Mouse (Mus musculus) stomach, postnatal 0 days (tissue): ENCODE data around the gene Asic3. TPM values are rescaled to one million over a fixed set of nuclear protein-coding genes. Genes with fewer than 3 reads are reported as not detected.
A peak's percentile ranks its signal among the peaks of the same experiment; 100 is the strongest.

ENCODE experiments used
- ATAC-seq: fragments of 200-750 bp; cut with Nextera tagmentation; 2 replicates; pipeline ENCODE4 v1.8.0; 2017; ENCODE audit not compliant: low FRiP score, low TSS enrichment
- DNase-seq: peaks from one replicate; pipeline ENCODE4 v3.0.0-alpha.2; 2016; ENCODE audit warnings: low spot score
- H3K27ac ChIP-seq: fragments of 300-500 bp; sonication (generic); replicated peaks from 2 replicates; pipeline ENCODE4 v1.5.1; 2014; ENCODE audit warnings: mild to moderate bottlenecking, control low read depth
- H3K27me3 ChIP-seq: fragments of 300-500 bp; sonication (generic); 2 replicates; pipeline ENCODE4 v1.6.1; 2014; ENCODE audit warnings: low read length; ENCODE audit not compliant: control insufficient read depth, insufficient read depth
- H3K36me3 ChIP-seq: fragments of 300-500 bp; sonication (generic); 2 replicates; pipeline ENCODE4 v1.6.1; 2014; ENCODE audit warnings: low read length, mixed read lengths; ENCODE audit not compliant: control insufficient read depth, insufficient read depth
- H3K4me1 ChIP-seq: fragments of 300-500 bp; sonication (generic); replicated peaks from 2 replicates; pipeline ENCODE4 v1.6.1; 2014; ENCODE audit warnings: antibody characterized with exemption; ENCODE audit not compliant: control insufficient read depth, insufficient read depth
- H3K4me2 ChIP-seq: fragments of 300-500 bp; sonication (generic); replicated peaks from 2 replicates; pipeline ENCODE4 v1.6.1; 2014; ENCODE audit warnings: low read depth, mild to moderate bottlenecking, control low read depth, moderate library complexity
- H3K4me3 ChIP-seq: fragments of 300-500 bp; sonication (generic); 2 replicates; pipeline ENCODE4 v1.5.1; 2014; ENCODE audit warnings: low read depth, low read length, control low read depth
- H3K9ac ChIP-seq: fragments of 300-500 bp; sonication (generic); 2 replicates; pipeline ENCODE4 v1.6.1; 2014; ENCODE audit warnings: mild to moderate bottlenecking, low read length, control low read depth, mixed read lengths
- H3K9me3 ChIP-seq: fragments of 300-500 bp; sonication (generic); 2 replicates; pipeline ENCODE4 v1.6.1; 2016; ENCODE audit warnings: low read length; ENCODE audit not compliant: control insufficient read depth
- CTCF ChIP-seq: IDR thresholded peaks from 2 replicates; pipeline ENCODE4 v1.5.1; 2016; ENCODE audit warnings: antibody characterized with exemption, low read depth, mild to moderate bottlenecking, moderate library complexity
- EP300 ChIP-seq: optimal IDR thresholded peaks from 2 replicates; pipeline ENCODE3; 2016; ENCODE audit warnings: antibody characterized with exemption
- WGBS: fragments of 180-500 bp; shearing (Covaris S2); extraction: QIAGEN DNeasy Blood & Tissue Kit; methylation state at CpG from one replicate; pipeline ENCODE4 v1.1.7; 2014; 5-methylcytosine and 5-hydroxymethylcytosine counted together
- polyA plus RNA-seq: library from polyadenylated mRNA; unstranded; fragments of >200 nt; fragmentation: Nextera tagmentation; extraction: Ambion mirVana; gene quantifications from 2 replicates; pipeline ENCODE4 v1.2.1, GENCODE M21; 2015

Gene Asic3
- polyA plus RNA-seq, 1 experiment from 2014 or later = not detected

GRCm38 (mm10) chr5:24453283-24453984 lies 40.2 kb downstream of the Asic3 start:
- Histone ChIP-seq H3K27me3 (no peaks in the 10 kb centered on the region), H3K27ac (peak overlapping the region; percentile 40; the same call in 1 of the 2 replicates), H3K9me3 (no peaks in the 10 kb centered on the region), H3K4me2 (peak overlapping the region; percentile 97), H3K36me3 (no peaks in the 10 kb centered on the region), H3K9ac (peak overlapping the region; percentile 85), H3K4me1 (no peaks in the 10 kb centered on the region; the same call in 1 of the 2 replicates), H3K4me3 (peak overlapping the region; percentile 79)
- ATAC-seq (no peak), DNase-seq (no peak)
- TF ChIP-seq CTCF (0 out of 2 replicates have a peak, but pooled peaks have one; percentile 3), EP300 (no peak)
- 19% methylated on average over 5 of the region's 5 CpGs for WGBS

GRCm38 (mm10) chr5:24453985-24454303 lies 40.8 kb downstream of the Asic3 start:
- no peaks in the 10 kb centered on the region for H3K27me3 ChIP-seq
- no peaks in the 10 kb centered on the region; the same call in 1 of the 2 replicates for H3K4me1 ChIP-seq
- no peaks in the 10 kb centered on the region for H3K9me3 ChIP-seq
- 0 out of 2 replicates have a peak overlapping the region, but pooled peaks have one; percentile 23 for H3K9ac ChIP-seq
- ATAC-seq = no peak
- no peaks in the 10 kb centered on the region for H3K36me3 ChIP-seq
- no peak for TF ChIP-seq CTCF
- TF ChIP-seq EP300 = no peak
- DNase-seq = no peak
- 9% methylated on average over 2 of the region's 2 CpGs for WGBS
- peak overlapping the region; percentile 35; the same call in 1 of the 2 replicates for H3K27ac ChIP-seq
- no peak overlapping the region; the same call in 1 of the 2 replicates for H3K4me3 ChIP-seq
- H3K4me2 ChIP-seq = peak overlapping the region; percentile 97

- TF ChIP-seq EP300 = no peak
- TF ChIP-seq CTCF = no peak
- no peaks in the 10 kb centered on the region for H3K9me3 ChIP-seq
- no peak for DNase-seq
- H3K4me2 ChIP-seq = no peak overlapping the region
- H3K9ac ChIP-seq = no peak overlapping the region
- 35% methylated on average over 3 of the region's 3 CpGs for WGBS
- no peaks in the 10 kb centered on the region for H3K36me3 ChIP-seq
- ATAC-seq = no peak
- H3K27me3 ChIP-seq = no peaks in the 10 kb centered on the region
- H3K4me1 ChIP-seq = no peaks in the 10 kb centered on the region; the same call in 1 of the 2 replicates
- H3K27ac ChIP-seq = 0 out of 2 replicates have a peak overlapping the region, but pooled peaks have one; percentile 45
- no peak overlapping the region for H3K4me3 ChIP-seq
These were observed 41.9 kb downstream of the Asic3 start for GRCm38 (mm10) chr5:24455076-24455475.

- H3K27ac ChIP-seq = no peak overlapping the region
- H3K4me2 ChIP-seq = no peak overlapping the region
- no peak for TF ChIP-seq CTCF
- no peak for TF ChIP-seq EP300
- H3K4me3 ChIP-seq = no peak overlapping the region
- H3K36me3 ChIP-seq = no peaks in the 10 kb centered on the region
- no peaks in the 10 kb centered on the region; the same call in 1 of the 2 replicates for H3K4me1 ChIP-seq
- no peak overlapping the region for H3K9ac ChIP-seq
- WGBS = 58% methylated on average over 7 of the region's 7 CpGs
- H3K27me3 ChIP-seq = no peaks in the 10 kb centered on the region
- H3K9me3 ChIP-seq = no peaks in the 10 kb centered on the region
- ATAC-seq = no peak
- DNase-seq = no peak
These were observed 42.4 kb downstream of the Asic3 start for GRCm38 (mm10) chr5:24455613-24456012.

GRCm38 (mm10) chr5:24466762-24467161 lies 53.6 kb downstream of the Asic3 start:
- ATAC-seq (no peak), DNase-seq (no peak)
- no peak overlapping the region for H3K4me3 ChIP-seq
- no peaks in the 10 kb centered on the region for H3K27me3 ChIP-seq
- H3K36me3 ChIP-seq = no peaks in the 10 kb centered on the region
- TF ChIP-seq EP300 (no peak), CTCF (no peak)
- 63% methylated on average over 12 of the region's 12 CpGs for WGBS
- H3K27ac ChIP-seq = no peak overlapping the region
- no peak overlapping the region for H3K4me2 ChIP-seq
- no peak overlapping the region for H3K9ac ChIP-seq
- H3K9me3 ChIP-seq = no peaks in the 10 kb centered on the region
- H3K4me1 ChIP-seq = no peaks in the 10 kb centered on the region

Other genes with a start within 250 kb of the Asic3 start
- gene Nupl2, start 248.4 kb upstream of the Asic3 start, polyA plus RNA-seq = 8.2 and 8.7 TPM in 2 replicates
- 3.7 and 3.8 TPM in 2 replicates for gene Kcnh2, start 61.8 kb upstream of the Asic3 start, polyA plus RNA-seq
- 3.1 and 3.2 TPM in 2 replicates for gene Nos3, start 48.6 kb upstream of the Asic3 start, polyA plus RNA-seq
- 4.1 and 5.8 TPM in 2 replicates for gene Atg9b, start 21.2 kb upstream of the Asic3 start, polyA plus RNA-seq
- 29.3 and 30.2 TPM in 2 replicates for gene Abcb8, start 19.7 kb upstream of the Asic3 start, polyA plus RNA-seq
- 29.3 and 30.5 TPM in 2 replicates for gene Cdk5, start 10.1 kb downstream of the Asic3 start, polyA plus RNA-seq
- 34.3 and 37.8 TPM in 2 replicates for gene Slc4a2, start 10.4 kb downstream of the Asic3 start, polyA plus RNA-seq
- 66.6 and 67.9 TPM in 2 replicates for gene Fastk, start 31.9 kb downstream of the Asic3 start, polyA plus RNA-seq
- 20.9 and 21.1 TPM in 2 replicates for gene Tmub1, start 34.5 kb downstream of the Asic3 start, polyA plus RNA-seq
- 21.9 and 26.5 TPM in 2 replicates for gene Agap3, start 38.8 kb downstream of the Asic3 start, polyA plus RNA-seq
- gene Gbx1, start 113.8 kb downstream of the Asic3 start, polyA plus RNA-seq = 0.02 TPM in 1 of 2 replicates, not detected in the other
- gene Asb10, start 127.6 kb downstream of the Asic3 start, polyA plus RNA-seq = 0.21 and 0.25 TPM in 2 replicates
- 0.08 TPM in 1 of 2 replicates, not detected in the other for gene 4931409K22Rik, start 143.4 kb downstream of the Asic3 start, polyA plus RNA-seq
- 45.2 and 45.3 TPM in 2 replicates for gene Abcf2, start 164.1 kb downstream of the Asic3 start, polyA plus RNA-seq
- gene Chpf2, start 173.3 kb downstream of the Asic3 start, polyA plus RNA-seq = 18.2 and 19.2 TPM in 2 replicates
- gene Smarcd3, start 211.0 kb downstream of the Asic3 start, polyA plus RNA-seq = 13.3 and 17.8 TPM in 2 replicates